9 mouse cellular contexts compared by ENCODE assay signal in the genomic region with DNA sequence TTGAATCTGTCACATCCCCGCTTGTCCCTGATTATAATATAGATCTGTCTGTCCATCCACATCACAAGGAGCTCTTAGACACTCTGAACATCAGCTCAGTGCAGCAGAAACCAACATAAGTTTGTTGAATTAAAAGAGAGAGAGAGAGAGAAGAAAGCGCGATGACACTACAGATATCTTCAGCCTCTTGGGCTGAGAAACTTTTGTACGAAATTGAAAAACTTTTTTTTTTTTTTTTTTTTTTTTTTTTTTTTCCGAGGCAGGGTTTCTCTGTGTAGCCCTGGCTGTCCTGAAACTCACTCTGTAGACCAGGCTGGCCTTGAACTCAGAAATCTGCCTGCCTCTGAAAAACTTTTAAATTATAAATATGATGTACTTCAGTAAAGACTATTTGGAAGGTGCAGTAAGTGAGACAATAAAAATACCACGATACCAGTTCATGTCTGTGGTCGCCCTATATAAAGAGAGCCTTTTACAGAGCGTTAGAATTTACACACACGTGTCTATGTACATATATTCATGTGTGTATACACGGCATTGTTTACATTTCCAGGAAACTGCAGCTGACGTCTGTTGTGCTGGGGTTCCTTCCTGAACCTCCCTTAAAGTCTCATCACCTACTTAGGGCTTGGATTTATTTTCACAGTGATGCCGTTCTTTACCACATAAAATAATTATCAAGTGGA. TPM values are rescaled to one million over a fixed set of nuclear protein-coding genes. Genes with fewer than 3 reads are reported as not detected.
DNase-seq lines count a peak whose midpoint lies in the region; ATAC-seq lines count a peak whose summit lies in the region.
"Had no signal": no experiment of that assay in that cellular context is flagged by ENCODE, and none has a peak within 500 bp of the region (broad histone marks: within the 10 kb centered on the region; RNA-seq: fewer than 3 reads in every experiment).

No protein-coding gene starts in this region.

- no peak for DNase-seq in heart, postnatal 14 days
- no peak for DNase-seq in embryonic facial prominence, embryonic 11.5 days (ENCODE audit: low spot score)
- DNase-seq in intestine, embryonic 14.5 days (ENCODE audit: low spot score) = no peak
- DNase-seq in left cerebral cortex, postnatal 25 days (ENCODE audit: low spot score in 2 of 2) = no peak
- DNase-seq in gastrocnemius, postnatal 36 days = no peak
- DNase-seq in right cerebral cortex, postnatal 25 days = no peak

- H3K9me3 ChIP-seq in heart, embryonic 16.5 days (replicated peaks; ENCODE audit: control insufficient read depth, low read length) = no peaks in the 10 kb centered on the region
- no peaks in the 10 kb centered on the region for H3K9me3 ChIP-seq in embryonic facial prominence, embryonic 11.5 days (replicated peaks; ENCODE audit: control insufficient read depth, low read length)
- H3K9me3 ChIP-seq in intestine, embryonic 14.5 days (ENCODE audit: control insufficient read depth, low read length) = no peaks in the 10 kb centered on the region
- H3K9me3 ChIP-seq in midbrain, embryonic 16.5 days (replicated peaks; ENCODE audit: control insufficient read depth, low read length, poor library complexity, severe bottlenecking) = no peaks in the 10 kb centered on the region

- H3K36me3 ChIP-seq in heart, embryonic 16.5 days (ENCODE audit: control insufficient read depth, insufficient read depth) = no peaks in the 10 kb centered on the region
- no peaks in the 10 kb centered on the region for H3K36me3 ChIP-seq in embryonic facial prominence, embryonic 11.5 days (replicated peaks; ENCODE audit: control insufficient read depth, insufficient read depth, low read depth, low read length)
- H3K36me3 ChIP-seq in intestine, embryonic 14.5 days (ENCODE audit: control insufficient read depth, insufficient read depth, low read length) = no peaks in the 10 kb centered on the region
- no peaks in the 10 kb centered on the region for H3K36me3 ChIP-seq in midbrain, embryonic 16.5 days (ENCODE audit: control insufficient read depth, insufficient read depth, low read length)

- intact Hi-C loops in heart, postnatal 14 days (cut with DNase I) = no loop called here
- intact Hi-C loops in left cerebral cortex, postnatal 25 days (cut with DNase I) = no loop called here
- intact Hi-C loops in gastrocnemius, postnatal 36 days (cut with DNase I) = no loop called here

- peak overlapping the region; percentile 48 for H3K4me2 ChIP-seq in heart, embryonic 16.5 days (ENCODE audit: low read depth, low read length)
- peak overlapping the region; percentile 19; the same call in 1 of the 2 replicates for H3K4me2 ChIP-seq in embryonic facial prominence, embryonic 11.5 days (ENCODE audit: low read depth, low read length)
- H3K4me2 ChIP-seq in intestine, embryonic 14.5 days (ENCODE audit: low read length) = peak overlapping the region; percentile 44
- H3K4me2 ChIP-seq in midbrain, embryonic 16.5 days (ENCODE audit: low read length) = peak overlapping the region; percentile 24; the same call in 1 of the 2 replicates

- H3K27me3 ChIP-seq in heart, embryonic 16.5 days (ENCODE audit: control insufficient read depth, insufficient read depth, low read length) = no peaks in the 10 kb centered on the region
- no peaks in the 10 kb centered on the region for H3K27me3 ChIP-seq in embryonic facial prominence, embryonic 11.5 days (ENCODE audit: control insufficient read depth, insufficient read depth, low read length)
- H3K27me3 ChIP-seq in intestine, embryonic 14.5 days (replicated peaks; ENCODE audit: control insufficient read depth, insufficient read depth, low read length) = no peaks in the 10 kb centered on the region
- no peaks in the 10 kb centered on the region; the same call in 1 of the 2 replicates for H3K27me3 ChIP-seq in midbrain, embryonic 16.5 days (ENCODE audit: control insufficient read depth, insufficient read depth, low read depth, low read length)

- no peak for ATAC-seq in heart, embryonic 16.5 days (replicated peaks; ENCODE audit: extremely low read depth, insufficient read depth, low FRiP score)
- ATAC-seq in embryonic facial prominence, embryonic 11.5 days (replicated peaks; ENCODE audit: insufficient number of reproducible peaks, low FRiP score, low TSS enrichment, low read depth) = no peak
- ATAC-seq in intestine, embryonic 14.5 days (replicated peaks; ENCODE audit: low FRiP score, low TSS enrichment, low read depth) = no peak
- ATAC-seq in midbrain, embryonic 16.5 days = no peak

- H3K9ac ChIP-seq in heart, embryonic 16.5 days (ENCODE audit: low read length) = no peak overlapping the region
- H3K9ac ChIP-seq in embryonic facial prominence, embryonic 11.5 days (replicated peaks; ENCODE audit: low read length) = no peak overlapping the region
- 0 out of 2 replicates have a peak overlapping the region, but pooled peaks have one; percentile 10 for H3K9ac ChIP-seq in intestine, embryonic 14.5 days (ENCODE audit: low read length)
- no peak overlapping the region for H3K9ac ChIP-seq in midbrain, embryonic 16.5 days (ENCODE audit: low read depth, low read length)

- H3K4me1 ChIP-seq in heart, embryonic 16.5 days (ENCODE audit: control insufficient read depth, insufficient read depth, low read length) = no peaks in the 10 kb centered on the region
- no peaks in the 10 kb centered on the region for H3K4me1 ChIP-seq in embryonic facial prominence, embryonic 11.5 days (ENCODE audit: control insufficient read depth, insufficient read depth, low read length)
- H3K4me1 ChIP-seq in intestine, embryonic 14.5 days (replicated peaks; ENCODE audit: control insufficient read depth, insufficient read depth, low read length) = no peaks in the 10 kb centered on the region
- no peaks in the 10 kb centered on the region for H3K4me1 ChIP-seq in midbrain, embryonic 16.5 days (ENCODE audit: control insufficient read depth, insufficient read depth, low read length)

- H3K27ac ChIP-seq in heart, embryonic 16.5 days (ENCODE audit: low read length) = no peak overlapping the region
- no peak overlapping the region for H3K27ac ChIP-seq in embryonic facial prominence, embryonic 11.5 days (replicated peaks; ENCODE audit: low read depth, low read length)
- no peak overlapping the region for H3K27ac ChIP-seq in intestine, embryonic 14.5 days (ENCODE audit: low read depth)
- H3K27ac ChIP-seq in midbrain, embryonic 16.5 days (ENCODE audit: low read length) = no peak overlapping the region; the same call in 1 of the 2 replicates
- H3K27ac ChIP-seq: macrophage had no signal

- WGBS in heart, embryonic 16.5 days = 39% methylated on average over 11 of the region's 12 CpGs
- 48% methylated on average over 12 of the region's 12 CpGs for WGBS in embryonic facial prominence, embryonic 11.5 days
- 41% methylated on average over 11 of the region's 12 CpGs for WGBS in intestine, embryonic 14.5 days
- WGBS in midbrain, embryonic 16.5 days = 42% methylated on average over 12 of the region's 12 CpGs

- peak overlapping the region; percentile 9 for H3K4me3 ChIP-seq in heart, embryonic 16.5 days (ENCODE audit: low read length)
- H3K4me3 ChIP-seq in embryonic facial prominence, embryonic 11.5 days (ENCODE audit: low read depth, low read length) = no peak overlapping the region
- peak overlapping the region; percentile 20; the same call in 1 of the 2 replicates for H3K4me3 ChIP-seq in intestine, embryonic 14.5 days (ENCODE audit: low read depth, low read length)
- no peak overlapping the region for H3K4me3 ChIP-seq in midbrain, embryonic 16.5 days (ENCODE audit: low read depth, low read length)

RNA-seq across cellular contexts. Expression of a gene that starts 18.4 kb away (rescaled TPM):
- polyA plus RNA-seq in heart, embryonic 16.5 days (2015; fragmentation: Nextera tagmentation; extraction: Ambion mirVana) = not detected in 2 replicates
- under 1 TPM; 0.05 to 0.38 TPM for total RNA-seq in heart, postnatal 14 days (2021)
- polyA plus RNA-seq in embryonic facial prominence, embryonic 11.5 days (2014; fragmentation: Nextera tagmentation; extraction: Ambion mirVana) = 1.2 TPM in 2 replicates
- 0.07 TPM in 1 of 2 replicates, not detected in the other for polyA plus RNA-seq in intestine, embryonic 14.5 days (2014; fragmentation: Nextera tagmentation; extraction: Ambion mirVana)
- polyA plus RNA-seq in midbrain, embryonic 16.5 days (2015; fragmentation: Nextera tagmentation; extraction: Ambion mirVana) = 0.95 and 0.98 TPM in 2 replicates
- total RNA-seq in left cerebral cortex, postnatal 25 days (2021) = under 1 TPM; 0.18 to 0.32 TPM
- total RNA-seq in gastrocnemius, postnatal 36 days (2021) = under 1 TPM; 0.13 to 0.25 TPM
- polyA plus RNA-seq: macrophage had no signal

Comparison
In these comparisons a context has a peak if more than half of its experiments do, and no peak if none do; other contexts are left out.
1. H3K4me3 ChIP-seq: peak in heart, embryonic 16.5 days (single experiment) and intestine, embryonic 14.5 days (single experiment); none in embryonic facial prominence, embryonic 11.5 days (single experiment) and midbrain, embryonic 16.5 days (single experiment).
2. Peak in every context shown above with its lines, with median percentiles within 50 percentile points of each other: H3K4me2 ChIP-seq.